Mouse (Mus musculus): ENCODE data around the gene Olfr172. TPM values are rescaled to one million over a fixed set of nuclear protein-coding genes. Genes with fewer than 3 reads are reported as not detected.

The Olfr172 gene
- total RNA-seq, 2 experiments from 2014 or later: not detected

DNA sequence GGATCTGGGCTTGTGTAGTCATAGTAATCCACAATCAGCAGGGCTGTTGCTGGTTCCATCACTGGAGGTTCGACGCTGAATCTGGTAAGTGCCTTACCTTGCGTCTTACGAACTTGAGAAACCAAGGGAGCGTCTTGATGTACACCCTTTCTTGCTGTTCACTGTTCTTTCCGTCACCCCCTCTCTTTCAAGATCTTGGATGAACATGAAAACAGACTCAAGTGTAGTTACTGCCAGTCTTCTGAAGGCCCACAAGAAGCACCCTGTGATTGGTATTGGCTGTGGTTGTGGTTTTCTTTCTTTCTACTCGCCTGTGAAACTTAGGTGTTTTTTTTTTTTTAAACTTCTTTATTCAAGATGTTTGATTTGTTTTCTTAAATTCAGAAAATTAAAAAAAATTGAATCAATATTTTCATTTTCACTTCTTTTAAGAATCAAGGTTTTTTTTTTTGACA, 44.3 kb downstream of the Olfr172 start, which contains the start of gene Gpr15:
TSS of gene Gpr15 (minus strand) at position 405 of the 455 bp plus-strand sequence.
- intact Hi-C loops (cut with DNase I): no loop called here
- TF ChIP-seq CTCF (IDR thresholded peaks at IDR 0.05): no peak
- Histone ChIP-seq H3K4me3 (no peak within 1 kb of the TSS), H3K27ac (no peak within 1 kb of the TSS)
- no peak for DNase-seq (ENCODE audit: extremely low spot score in 1 of 2, low spot score in 2 of 2)

DNA sequence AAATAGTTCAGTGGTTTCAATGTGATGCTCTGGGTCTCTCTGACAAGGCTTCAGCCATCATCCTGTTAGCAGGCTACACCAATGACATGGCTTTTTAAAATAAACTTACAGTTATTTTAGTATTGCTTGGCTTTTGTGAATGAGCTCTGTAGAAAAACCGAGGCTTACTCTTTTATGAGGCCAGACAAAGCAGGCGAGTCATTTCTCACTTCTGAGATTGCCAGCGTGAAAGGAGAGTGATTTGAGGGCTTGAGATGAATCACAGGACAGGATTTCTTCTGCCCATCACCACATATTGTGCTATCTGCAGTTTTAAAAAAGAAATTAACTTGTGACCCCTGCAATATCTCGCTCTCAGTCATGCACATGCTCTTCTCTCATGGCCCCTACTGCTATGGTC, 48.0 kb downstream of the Olfr172 start:
- intact Hi-C loops (cut with DNase I): no loop called here
- Histone ChIP-seq H3K27ac (no peak overlapping the region), H3K4me3 (no peak overlapping the region)
- no peak for DNase-seq (ENCODE audit: extremely low spot score in 1 of 2, low spot score in 2 of 2)
- no peak for TF ChIP-seq CTCF (IDR thresholded peaks at IDR 0.05)

DNA sequence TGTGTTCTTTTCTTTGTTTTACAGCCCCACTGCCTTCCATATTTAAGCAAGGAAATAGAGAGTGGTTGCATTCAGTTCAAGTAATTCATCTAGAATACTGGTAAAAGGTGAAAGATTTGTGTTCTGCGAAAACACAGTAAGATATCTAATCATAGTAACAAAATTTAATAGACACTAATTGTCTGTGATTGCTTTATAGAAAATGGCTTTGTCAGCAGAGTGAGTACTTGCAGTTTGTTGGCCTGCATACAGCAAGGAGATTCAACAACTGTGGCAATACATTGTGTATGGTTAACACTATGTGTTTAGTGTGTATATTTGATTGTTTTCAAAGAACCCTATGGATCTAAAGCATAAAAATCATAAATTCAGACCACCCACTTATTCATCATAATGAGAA, 49.8 kb downstream of the Olfr172 start:
- no peak for TF ChIP-seq CTCF (IDR thresholded peaks at IDR 0.05)
- intact Hi-C loops (cut with DNase I): no loop called here
- Histone ChIP-seq H3K4me3 (no peak overlapping the region), H3K27ac (no peak overlapping the region)
- DNase-seq (ENCODE audit: extremely low spot score in 1 of 2, low spot score in 2 of 2): no peak

DNA sequence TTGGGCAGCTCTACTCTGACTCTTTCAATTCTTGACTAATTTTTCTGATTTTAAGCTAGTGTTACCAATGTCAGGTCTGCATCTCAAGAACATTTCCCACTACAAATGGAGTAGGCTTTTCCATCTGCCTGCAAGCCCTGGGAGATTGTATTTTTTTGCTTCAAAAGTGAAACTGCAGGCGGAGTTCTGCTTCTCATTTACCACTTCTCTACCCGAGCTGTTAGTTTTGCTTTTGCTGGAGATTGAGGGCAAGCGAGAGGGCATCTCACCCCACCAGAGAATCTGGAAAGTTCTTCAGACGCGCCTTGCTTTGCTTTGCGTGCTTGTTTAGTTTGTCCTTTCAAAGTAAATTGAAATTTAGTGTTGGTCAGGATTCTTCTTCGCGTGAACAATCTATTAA, 50.8 kb downstream of the Olfr172 start:
- TF ChIP-seq CTCF (IDR thresholded peaks at IDR 0.05): no peak
- no peak overlapping the region for H3K27ac ChIP-seq
- intact Hi-C loops (cut with DNase I): no loop called here
- DNase-seq (ENCODE audit: extremely low spot score in 1 of 2, low spot score in 2 of 2): no peak
- no peak overlapping the region for H3K4me3 ChIP-seq

Small RNAs within 50 kb of the gene (microRNA-seq; reads per million reads assigned to microRNA genes)
- 0 reads per million in 2 experiments for gene Gm27564

Other genes starting within 250 kb of the Olfr172 start
- gene St3gal6, start 238.9 kb downstream of the Olfr172 start, total RNA-seq (2021): 10 to 100 TPM; 21.2 to 22.6 TPM
- not detected for gene Gm813, start 146.2 kb downstream of the Olfr172 start, total RNA-seq (2021)
- not detected for gene E330017A01Rik, start 124.4 kb downstream of the Olfr172 start, total RNA-seq (2021)
- gene Cpox, start 92.9 kb downstream of the Olfr172 start, total RNA-seq (2021): 10 to 100 TPM; 35.5 to 37.5 TPM
- not detected for gene Gpr15, start 44.1 kb downstream of the Olfr172 start, total RNA-seq (2021)
- gene Cldnd1, start 35.3 kb downstream of the Olfr172 start, total RNA-seq (2021): 10 to 100 TPM; 95.5 to 97.5 TPM
- not detected for gene Olfr173, start 37.1 kb upstream of the Olfr172 start, total RNA-seq (2021)
- gene Olfr175-ps1, start 63.6 kb upstream of the Olfr172 start, total RNA-seq (2021): not detected
- gene Olfr177, start 111.6 kb upstream of the Olfr172 start, total RNA-seq (2021): not detected
- gene Olfr178, start 128.9 kb upstream of the Olfr172 start, total RNA-seq (2021): not detected
- not detected for gene Olfr181, start 165.6 kb upstream of the Olfr172 start, total RNA-seq (2021)
- gene Olfr180, start 166.2 kb upstream of the Olfr172 start, total RNA-seq (2021): not detected
- not detected for gene Olfr183, start 232.2 kb upstream of the Olfr172 start, total RNA-seq (2021)